9 mouse cellular contexts compared by ENCODE assay signal in genomic region chr17:62880311-62881175, GRCm38 (mm10). TPM values are rescaled to one million over a fixed set of nuclear protein-coding genes. Genes with fewer than 3 reads are reported as not detected.
DNase-seq lines count a peak whose midpoint lies in the region; ATAC-seq and TF ChIP-seq lines count a peak whose summit lies in the region.
"Had no signal": no experiment of that assay in that cellular context is flagged by ENCODE, and none has a peak within 500 bp of the region (broad histone marks: within the 10 kb centered on the region; RNA-seq: fewer than 3 reads in every experiment).

No protein-coding gene starts in this region.

- H3K9ac ChIP-seq in intestine, embryonic 16.5 days (ENCODE audit: low read depth, low read length) = peak overlapping the region; percentile 84
- peak overlapping the region; percentile 92 for H3K9ac ChIP-seq in limb, embryonic 14.5 days (ENCODE audit: low read depth, low read length, severe bottlenecking)

- no peaks in the 10 kb centered on the region for H3K9me3 ChIP-seq in intestine, embryonic 16.5 days (ENCODE audit: control insufficient read depth, low read length)
- H3K9me3 ChIP-seq in limb, embryonic 14.5 days (ENCODE audit: control insufficient read depth, low read length) = no peaks in the 10 kb centered on the region

- H3K36me3 ChIP-seq in intestine, embryonic 16.5 days (ENCODE audit: control insufficient read depth, insufficient read depth, low read length) = no peaks in the 10 kb centered on the region
- no peaks in the 10 kb centered on the region for H3K36me3 ChIP-seq in limb, embryonic 14.5 days (ENCODE audit: control insufficient read depth, insufficient read depth, low read length)

- WGBS in intestine, embryonic 16.5 days = under 1% methylated on average over 81 of the region's 82 CpGs
- WGBS in limb, embryonic 14.5 days = under 1% methylated on average over 66 of the region's 82 CpGs

- peak; percentile 28 to 60 for DNase-seq in left cerebral cortex, adult 18-20 months (ENCODE audit: low spot score in 2 of 2)
- no peak for DNase-seq in left cerebral cortex, postnatal 4 days
- peak; percentile 50 to 57 for DNase-seq in cerebellum, postnatal 25 days
- peak; percentile 39 to 54 for DNase-seq in frontal cortex, postnatal 36 days (ENCODE audit: low spot score in 2 of 2)
- DNase-seq in limb, embryonic 14.5 days (ENCODE audit: low spot score) = peak; percentile 30
- DNase-seq in neural tube, embryonic 10.5 days (ENCODE audit: extremely low spot score, low spot score) = peak; percentile 81
- DNase-seq in testis, postnatal 10 days (ENCODE audit: low spot score) = peak; percentile 57

- 0 out of 2 replicates have a peak, but pooled peaks cover 6% of the 10 kb centered on the region for H3K4me1 ChIP-seq in intestine, embryonic 16.5 days (ENCODE audit: control insufficient read depth, insufficient read depth, low read length)
- H3K4me1 ChIP-seq in limb, embryonic 14.5 days (ENCODE audit: control insufficient read depth, insufficient read depth, low read length) = peaks cover 12% of the 10 kb centered on the region

- TF ChIP-seq POLR2A in limb, embryonic 14.5 days (IDR thresholded peaks at IDR 0.05; ENCODE audit: borderline replicate concordance, extremely low read depth, insufficient read depth, insufficient read length) = no peak

- intact Hi-C loops in left cerebral cortex, postnatal 4 days (cut with DNase I) = loop anchor here (5.0 to 10.0 kb wide), 2 partner anchors 226 to 323 kb away; no protein-coding TSS in a partner anchor

- peak; percentile 9; the same call in 1 of the 2 replicates for ATAC-seq in intestine, embryonic 16.5 days
- no peak for ATAC-seq in limb, embryonic 14.5 days (ENCODE audit: low FRiP score, low read depth)

- peak overlapping the region; percentile 92 for H3K4me2 ChIP-seq in intestine, embryonic 16.5 days (ENCODE audit: low read depth, low read length)
- peak overlapping the region; percentile 86 for H3K4me2 ChIP-seq in limb, embryonic 14.5 days (replicated peaks; ENCODE audit: low read depth, low read length, severe bottlenecking)

- peak overlapping the region; percentile 84 for H3K27ac ChIP-seq in intestine, embryonic 16.5 days (ENCODE audit: low read length)
- peak overlapping the region; percentile 92 for H3K27ac ChIP-seq in limb, embryonic 14.5 days (replicated peaks; ENCODE audit: low read depth, low read length)

- H3K27me3 ChIP-seq in intestine, embryonic 16.5 days (replicated peaks; ENCODE audit: control insufficient read depth, insufficient read depth, low read length) = no peaks in the 10 kb centered on the region
- H3K27me3 ChIP-seq in limb, embryonic 14.5 days (ENCODE audit: control insufficient read depth, insufficient read depth, low read length) = no peaks in the 10 kb centered on the region
- H3K27me3 ChIP-seq: Patski had no signal

- H3K4me3 ChIP-seq in intestine, embryonic 16.5 days (ENCODE audit: low read length) = peak overlapping the region; percentile 81
- peak overlapping the region; percentile 88 for H3K4me3 ChIP-seq in limb, embryonic 14.5 days (replicated peaks; ENCODE audit: low read length)

RNA-seq across cellular contexts. Expression of gene Efna5, which starts 0.6 kb away (rescaled TPM):
- total RNA-seq in left cerebral cortex, adult 18-20 months (2021) = 10 to 100 TPM; 34.1 to 42.3 TPM
- total RNA-seq in left cerebral cortex, postnatal 4 days (2021) = 10 to 100 TPM; 43.8 to 49.4 TPM
- polyA plus RNA-seq in intestine, embryonic 16.5 days (2015; fragmentation: Nextera tagmentation; extraction: Ambion mirVana) = 20.2 TPM in 2 replicates
- polyA plus RNA-seq in limb, embryonic 14.5 days (2012; rRNA removed) = 22.8 and 25.1 TPM in 2 replicates
- 64.8 and 78.5 TPM in 2 replicates for polyA plus RNA-seq in limb, embryonic 14.5 days (2014; fragmentation: Nextera tagmentation; extraction: Ambion mirVana)
